Mouse (Mus musculus): ENCODE results near the gene Klf13. TPM values are rescaled to one million over a fixed set of nuclear protein-coding genes. Genes with fewer than 3 reads are reported as not detected.

Klf13 gene
- polyA plus RNA-seq, 1 experiment from 2014 or later, result 16.0 TPM

- no peak overlapping the region for H3K4me3 ChIP-seq
- no peak for ATAC-seq (ENCODE audit: extremely low read depth, insufficient number of reproducible peaks, low FRiP score, low TSS enrichment)
- no peak overlapping the region for H3K4me2 ChIP-seq
- no peak overlapping the region for H3K9ac ChIP-seq
- peaks cover 12% of the 10 kb centered on the region for H3K4me1 ChIP-seq
- H3K36me3 ChIP-seq, result no peaks in the 10 kb centered on the region
- H3K27me3 ChIP-seq (replicated peaks), result no peaks in the 10 kb centered on the region
- no peaks in the 10 kb centered on the region for H3K9me3 ChIP-seq
- no peak overlapping the region for H3K27ac ChIP-seq (replicated peaks)
- WGBS, result 30% methylated on average over 2 of the region's 2 CpGs
Measured at GRCm38 (mm10) chr7:63943946-63944345, 5.2 kb upstream of the Klf13 start.

- H3K27ac ChIP-seq (replicated peaks), result no peak overlapping the region
- no peak for ATAC-seq (ENCODE audit: extremely low read depth, insufficient number of reproducible peaks, low FRiP score, low TSS enrichment)
- H3K4me2 ChIP-seq, result no peak overlapping the region
- no peaks in the 10 kb centered on the region for H3K36me3 ChIP-seq
- H3K4me1 ChIP-seq, result peaks cover 12% of the 10 kb centered on the region
- H3K27me3 ChIP-seq (replicated peaks), result no peaks in the 10 kb centered on the region
- WGBS, result 48% methylated on average over 4 of the region's 4 CpGs
- no peak overlapping the region for H3K9ac ChIP-seq
- no peak overlapping the region for H3K4me3 ChIP-seq
- H3K9me3 ChIP-seq, result no peaks in the 10 kb centered on the region
Measured at GRCm38 (mm10) chr7:63941501-63941900, 2.8 kb upstream of the Klf13 start.

GRCm38 (mm10) chr7:63941050-63941449 is 2.3 kb upstream of the Klf13 start:
- no peak overlapping the region for H3K27ac ChIP-seq (replicated peaks)
- no peaks in the 10 kb centered on the region for H3K27me3 ChIP-seq (replicated peaks)
- 75% methylated on average over 3 of the region's 3 CpGs for WGBS
- H3K9me3 ChIP-seq, result no peaks in the 10 kb centered on the region
- no peak overlapping the region for H3K4me2 ChIP-seq
- no peak overlapping the region for H3K9ac ChIP-seq
- H3K36me3 ChIP-seq, result no peaks in the 10 kb centered on the region
- no peak overlapping the region for H3K4me3 ChIP-seq
- peaks cover 13% of the 10 kb centered on the region for H3K4me1 ChIP-seq
- ATAC-seq (ENCODE audit: extremely low read depth, insufficient number of reproducible peaks, low FRiP score, low TSS enrichment), result no peak

GRCm38 (mm10) chr7:63940321-63940720 is 1.6 kb upstream of the Klf13 start:
- Histone ChIP-seq H3K4me2 (peak overlapping the region; percentile 94), H3K9ac (peak overlapping the region; percentile 94; the same call in 1 of the 2 replicates), H3K36me3 (no peaks in the 10 kb centered on the region), H3K4me1 (peaks cover 20% of the 10 kb centered on the region), H3K4me3 (no peak overlapping the region), H3K27me3 (replicated peaks) (no peaks in the 10 kb centered on the region), H3K27ac (replicated peaks) (no peak overlapping the region), H3K9me3 (no peaks in the 10 kb centered on the region)
- WGBS, result 88% methylated on average over 5 of the region's 5 CpGs
- no peak for ATAC-seq (ENCODE audit: extremely low read depth, insufficient number of reproducible peaks, low FRiP score, low TSS enrichment)

- H3K9ac ChIP-seq, result peak overlapping the region; percentile 94
- H3K4me1 ChIP-seq, result peaks cover 29% of the 10 kb centered on the region
- peak; percentile 35 for ATAC-seq (ENCODE audit: extremely low read depth, insufficient number of reproducible peaks, low FRiP score, low TSS enrichment)
- peak overlapping the region; percentile 94 for H3K4me2 ChIP-seq
- peak overlapping the region; percentile 73 for H3K4me3 ChIP-seq
- H3K36me3 ChIP-seq, result no peaks in the 10 kb centered on the region
- under 1% methylated on average over 38 of the region's 39 CpGs for WGBS
- H3K27me3 ChIP-seq (replicated peaks), result no peaks in the 10 kb centered on the region
- H3K27ac ChIP-seq (replicated peaks), result peak overlapping the region; percentile 99
- H3K9me3 ChIP-seq, result no peaks in the 10 kb centered on the region
Measured at GRCm38 (mm10) chr7:63939397-63939951, 759 bp upstream of the Klf13 start.

GRCm38 (mm10) chr7:63938066-63938913 is 425 bp downstream of the Klf13 start:
- Histone ChIP-seq H3K4me3 (peak overlapping the region; percentile 73), H3K4me1 (peaks cover 40% of the 10 kb centered on the region), H3K36me3 (no peaks in the 10 kb centered on the region), H3K27me3 (replicated peaks) (no peaks in the 10 kb centered on the region), H3K4me2 (peak overlapping the region; percentile 94), H3K27ac (replicated peaks) (peak overlapping the region; percentile 94), H3K9me3 (no peaks in the 10 kb centered on the region), H3K9ac (peak overlapping the region; percentile 90)
- WGBS, result under 1% methylated on average over 119 of the region's 121 CpGs
- peak; percentile 11; the same call in 1 of the 2 replicates for ATAC-seq (ENCODE audit: extremely low read depth, insufficient number of reproducible peaks, low FRiP score, low TSS enrichment)

GRCm38 (mm10) chr7:63937236-63938065 is 1.3 kb downstream of the Klf13 start:
- H3K9me3 ChIP-seq, result no peaks in the 10 kb centered on the region
- H3K36me3 ChIP-seq, result no peaks in the 10 kb centered on the region
- WGBS, result under 1% methylated on average over 75 of the region's 88 CpGs
- peak overlapping the region; percentile 94 for H3K27ac ChIP-seq (replicated peaks)
- peak overlapping the region; percentile 73 for H3K4me3 ChIP-seq
- no peaks in the 10 kb centered on the region for H3K27me3 ChIP-seq (replicated peaks)
- peak overlapping the region; percentile 94 for H3K4me2 ChIP-seq
- ATAC-seq (ENCODE audit: extremely low read depth, insufficient number of reproducible peaks, low FRiP score, low TSS enrichment), result peak; percentile 41
- H3K9ac ChIP-seq, result peak overlapping the region; percentile 90
- H3K4me1 ChIP-seq, result peaks cover 43% of the 10 kb centered on the region

- Histone ChIP-seq H3K27ac (replicated peaks) (peak overlapping the region; percentile 94), H3K9ac (peak overlapping the region; percentile 90), H3K9me3 (no peaks in the 10 kb centered on the region), H3K4me3 (peak overlapping the region; percentile 73), H3K4me1 (peaks cover 43% of the 10 kb centered on the region), H3K4me2 (peak overlapping the region; percentile 94), H3K36me3 (no peaks in the 10 kb centered on the region), H3K27me3 (replicated peaks) (no peaks in the 10 kb centered on the region)
- under 1% methylated on average over 11 of the region's 11 CpGs for WGBS
- no peak for ATAC-seq (ENCODE audit: extremely low read depth, insufficient number of reproducible peaks, low FRiP score, low TSS enrichment)
Measured at GRCm38 (mm10) chr7:63936986-63937235, 1.8 kb downstream of the Klf13 start.

- ATAC-seq (ENCODE audit: extremely low read depth, insufficient number of reproducible peaks, low FRiP score, low TSS enrichment), result no peak
- WGBS, result under 1% methylated on average over 34 of the region's 34 CpGs
Measured at GRCm38 (mm10) chr7:63936188-63936985, 2.3 kb downstream of the Klf13 start.

GRCm38 (mm10) chr7:63935809-63936187 is 2.9 kb downstream of the Klf13 start:
- Histone ChIP-seq H3K9ac (peak overlapping the region; percentile 90), H3K4me1 (peaks cover 39% of the 10 kb centered on the region), H3K4me3 (peak overlapping the region; percentile 73), H3K9me3 (no peaks in the 10 kb centered on the region), H3K27me3 (replicated peaks) (no peaks in the 10 kb centered on the region), H3K27ac (replicated peaks) (peak overlapping the region; percentile 94; the same call in 1 of the 2 replicates), H3K4me2 (peak overlapping the region; percentile 94), H3K36me3 (no peaks in the 10 kb centered on the region)
- 25% methylated on average over 8 of the region's 8 CpGs for WGBS
- ATAC-seq (ENCODE audit: extremely low read depth, insufficient number of reproducible peaks, low FRiP score, low TSS enrichment), result no peak

More at GRCm38 (mm10) chr7:63936188-63936985, 2.3 kb downstream of the Klf13 start:
- Histone ChIP-seq H3K9me3 (no peaks in the 10 kb centered on the region), H3K27ac (replicated peaks) (peak overlapping the region; percentile 94), H3K4me3 (peak overlapping the region; percentile 73), H3K9ac (peak overlapping the region; percentile 90), H3K4me1 (peaks cover 39% of the 10 kb centered on the region), H3K27me3 (replicated peaks) (no peaks in the 10 kb centered on the region), H3K4me2 (peak overlapping the region; percentile 94), H3K36me3 (no peaks in the 10 kb centered on the region)
